Mouse (Mus musculus) adrenal gland, postnatal 10 days (tissue): ENCODE data around the gene Stx8. TPM values are rescaled to one million over a fixed set of nuclear protein-coding genes. Genes with fewer than 3 reads are reported as not detected.

ENCODE experiments used
- DNase-seq: peaks from one replicate; pipeline ENCODE4 v3.0.0; 2021; ENCODE audit warnings: mixed read lengths
- long read RNA-seq, 2 experiments: library from polyadenylated mRNA; stranded (forward); transcript quantifications; one replicate each; pipeline ENCODE4 v2.0.0; 2021
- total RNA-seq, 2 experiments: library from RNA; stranded (reverse); gene quantifications; 2 replicates each; pipeline ENCODE4 v1.2.3; 2021

Gene Stx8
- 10 to 100 TPM; 33.2 to 34.1 TPM for total RNA-seq
- long read RNA-seq, experiment 1, full-length matches to known transcripts = 34 of 41 reads
- long read RNA-seq, experiment 1, partial matches to known transcripts = 3 of 41 reads
- long read RNA-seq, experiment 1, other reads (novel, unspliced or antisense) = 4 of 41 reads
- long read RNA-seq, experiment 2, full-length matches to known transcripts = 26 of 29 reads
- long read RNA-seq, experiment 2, partial matches to known transcripts = 0 of 29 reads
- long read RNA-seq, experiment 2, other reads (novel, unspliced or antisense) = 3 of 29 reads

DNA sequence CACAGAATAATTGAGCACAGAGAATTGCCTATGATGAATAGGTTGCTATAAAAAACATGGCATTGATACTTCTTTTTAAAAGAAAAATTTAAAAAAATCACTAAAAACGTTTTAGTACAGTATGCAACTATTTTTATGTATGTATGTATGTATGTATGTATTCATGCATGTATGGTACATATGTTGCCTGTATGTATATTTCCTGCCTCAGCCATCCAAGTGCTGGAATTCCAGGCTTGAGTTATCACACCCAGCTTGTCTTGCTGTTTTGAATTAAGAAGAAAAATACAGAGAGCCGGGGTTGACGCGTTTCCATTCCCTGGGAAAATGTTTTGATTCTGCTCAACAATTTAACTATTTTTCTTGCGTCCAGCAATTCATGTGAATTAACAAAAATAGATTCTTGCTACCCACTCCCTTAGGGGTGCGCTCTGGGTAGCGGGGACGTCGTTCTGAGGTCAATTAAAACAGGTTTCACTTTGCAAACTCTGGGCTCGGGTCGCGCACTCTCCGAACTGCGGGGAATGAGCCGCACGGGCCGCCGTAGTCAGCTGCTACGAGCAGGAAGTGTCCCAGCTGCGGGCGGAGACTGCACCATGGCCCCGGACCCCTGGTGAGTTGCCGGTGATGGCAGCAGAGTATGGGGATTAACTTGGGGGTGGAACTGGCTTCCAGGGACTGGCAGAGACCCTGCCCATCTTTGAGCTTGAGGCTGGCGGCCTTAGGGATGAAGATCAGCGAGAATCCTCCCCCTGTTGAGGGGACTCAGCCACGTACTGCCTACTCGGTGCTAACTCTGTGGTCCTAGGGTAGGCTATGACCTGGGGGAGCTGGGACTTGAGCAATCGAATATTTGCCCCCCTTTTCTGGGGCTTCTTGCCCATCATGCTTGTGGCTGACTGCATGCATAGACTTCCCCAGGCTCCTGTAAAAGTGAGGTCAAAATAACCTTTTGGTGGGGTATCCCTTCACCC, at the start of gene Stx8:
Stx8 (plus strand) TSS at position 289 of the 974 bp plus-strand sequence.
- DNase-seq = peak; percentile 98

DNA sequence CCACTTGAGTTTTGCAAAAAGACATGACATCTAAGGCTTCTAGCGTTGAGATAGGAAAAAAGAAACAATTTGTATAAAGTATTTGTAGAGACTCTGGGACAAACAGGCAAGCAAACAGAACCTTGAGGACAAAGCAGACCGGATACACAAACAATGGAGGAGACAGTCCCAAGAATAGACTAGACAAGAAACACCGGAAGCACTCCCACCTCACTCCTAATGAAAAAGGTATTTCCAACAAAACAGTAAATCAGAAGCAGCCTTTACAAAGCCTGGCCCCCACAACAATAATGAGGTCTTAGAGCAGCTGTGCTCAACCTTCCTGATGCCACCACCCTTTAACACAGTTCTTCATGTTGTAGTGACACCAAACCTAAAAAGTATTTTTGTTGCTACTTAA, 48.9 kb upstream of the Stx8 start:
- no peak for DNase-seq

DNA sequence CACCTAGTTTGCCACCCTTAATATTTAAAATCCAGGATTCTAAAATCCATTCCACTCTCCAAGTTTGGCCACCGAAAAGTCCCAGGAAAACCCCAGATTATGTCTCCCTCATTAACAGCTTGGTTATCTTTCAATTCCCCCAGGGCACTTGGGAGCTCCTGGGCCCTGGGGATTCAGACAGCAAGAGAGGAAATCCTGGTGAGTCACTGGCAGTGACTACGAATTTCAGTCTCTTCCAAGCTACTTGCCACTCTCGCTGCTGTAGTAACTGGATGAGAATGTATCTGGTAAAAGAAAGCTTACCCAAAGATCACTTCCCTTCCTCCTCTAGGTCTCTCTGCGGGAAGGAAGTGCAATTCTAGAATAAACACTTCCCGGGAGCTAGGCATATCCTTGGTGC, 46.4 kb upstream of the Stx8 start:
- DNase-seq = no peak

GRCm38 (mm10) chr11:67920226-67920960, 45.6 kb upstream of the Stx8 start:
- DNase-seq = no peak

DNA sequence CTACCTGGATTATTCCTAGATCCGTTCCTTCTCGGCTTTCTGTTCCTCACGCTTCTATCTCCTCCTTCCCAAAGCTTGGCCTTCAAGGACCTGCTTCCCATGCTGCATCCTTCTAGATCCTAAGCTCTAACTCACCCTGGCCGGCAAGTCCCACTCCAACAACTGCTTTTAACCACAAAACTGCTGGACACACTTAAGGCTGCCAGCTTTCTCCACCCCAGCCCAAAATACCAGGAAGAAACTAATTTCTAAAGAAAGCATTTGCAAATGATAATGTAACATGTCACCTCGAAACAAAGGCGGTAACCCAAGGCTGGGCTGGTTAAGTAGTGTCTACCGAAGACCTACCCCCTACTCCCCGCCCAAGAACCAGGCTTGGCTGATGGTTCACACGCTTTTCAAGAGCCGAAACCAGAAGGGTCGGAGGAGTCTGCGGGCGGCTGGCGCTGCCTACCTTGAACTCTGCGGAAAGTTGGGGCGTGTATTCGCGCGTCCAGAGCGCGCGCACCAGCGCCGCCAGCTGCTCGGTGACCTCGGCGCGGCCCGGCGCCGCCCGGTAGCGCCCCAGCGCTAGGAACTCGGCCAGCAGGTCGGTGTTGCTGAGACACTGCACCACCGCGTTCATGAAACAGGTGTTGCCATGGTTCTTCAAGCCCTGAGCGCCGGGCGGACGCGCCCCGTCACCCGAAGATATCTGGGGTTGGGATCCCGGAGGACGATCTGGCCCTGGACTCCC, 44.7 kb upstream of the Stx8 start:
- DNase-seq = peak; percentile 59

DNA sequence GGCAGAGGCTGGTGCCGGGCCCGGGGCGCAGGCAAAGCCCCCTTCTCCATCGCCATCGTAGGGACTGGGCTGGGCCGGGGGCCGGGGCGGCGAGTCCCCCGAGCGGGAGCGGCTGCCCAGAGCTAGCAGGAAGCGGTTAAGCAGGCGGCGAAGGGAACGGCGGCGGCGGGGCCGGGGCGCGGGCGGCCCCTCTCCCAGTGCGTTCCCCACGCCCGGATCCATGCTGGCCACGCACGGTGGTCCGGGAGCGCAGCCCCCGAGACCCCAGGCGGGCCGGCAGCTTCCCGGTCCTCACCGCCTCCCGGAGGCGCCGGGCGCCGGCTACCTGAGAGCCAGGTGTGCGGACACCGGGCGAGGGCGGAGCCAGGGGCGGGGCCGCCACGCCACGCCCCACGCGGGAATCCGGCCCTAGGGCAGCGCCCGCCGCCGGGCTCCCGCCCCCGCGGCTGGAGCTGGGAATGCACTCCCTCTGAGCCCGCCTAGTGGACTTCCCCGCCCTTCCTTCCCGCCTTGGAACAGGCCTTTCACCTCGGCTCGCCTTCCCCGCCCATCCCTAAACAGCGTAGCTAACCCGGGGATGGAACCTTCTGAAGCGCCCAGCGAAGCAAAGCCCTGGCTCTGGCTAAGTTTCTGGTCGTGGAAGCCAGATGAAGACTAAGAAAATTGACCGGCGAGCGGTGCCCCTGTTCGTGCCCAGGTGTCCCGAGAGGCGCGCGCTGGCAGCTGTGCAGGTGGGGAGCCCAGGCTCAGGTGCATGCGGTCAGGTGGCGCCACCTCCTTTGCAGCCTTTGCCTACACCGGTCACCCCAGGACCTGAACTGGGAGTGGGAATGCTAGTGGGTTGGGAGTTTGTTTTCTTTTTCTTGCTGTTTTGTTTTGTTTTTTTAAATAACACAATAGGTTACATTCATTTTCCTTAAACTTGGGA, 43.9 kb upstream of the Stx8 start, which contains the start of gene Usp43:
Usp43 (minus strand) TSS at position 327 of the 928 bp plus-strand sequence.
- peak; percentile 65 for DNase-seq

GRCm38 (mm10) chr11:67922755-67923125, 43.3 kb upstream of the Stx8 start:
- peak; percentile 77 for DNase-seq

DNA sequence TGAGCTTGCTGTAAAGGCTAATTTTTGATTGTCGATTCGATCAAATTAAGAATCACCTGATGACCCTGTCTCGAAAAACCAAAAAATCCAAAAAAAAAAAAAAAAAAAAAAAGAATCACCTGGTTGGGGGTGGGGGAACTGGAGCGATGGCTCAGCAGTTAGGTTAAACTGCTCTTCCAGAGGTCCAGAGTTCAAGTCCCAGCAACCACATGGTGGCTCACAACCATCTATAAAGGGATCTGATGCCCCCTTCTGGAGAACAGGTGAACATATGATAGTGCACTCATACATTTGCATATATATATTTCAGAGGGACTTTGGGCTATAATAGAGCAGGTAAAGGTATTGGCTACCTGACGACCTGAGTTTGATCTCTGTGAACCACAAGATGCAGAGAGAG, 42.3 kb upstream of the Stx8 start:
- DNase-seq = no peak

DNA sequence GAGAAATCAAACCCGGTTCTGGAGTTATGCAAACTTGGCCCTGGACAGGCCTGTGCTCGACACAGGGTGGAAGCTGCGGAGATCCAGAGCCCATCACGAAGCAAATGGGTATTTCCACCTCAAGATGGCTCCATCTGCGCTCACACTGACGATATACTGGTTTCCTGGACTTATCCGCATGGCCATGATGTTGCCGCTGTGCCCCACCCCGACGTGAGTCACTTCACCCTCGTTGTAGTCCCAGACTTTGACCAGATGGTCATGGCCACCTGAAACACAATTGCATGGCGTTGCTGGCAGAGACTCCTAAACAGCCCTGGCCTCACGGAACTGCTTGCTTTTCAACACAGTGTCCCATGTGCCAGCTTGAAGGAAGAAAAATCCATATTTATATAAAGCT, 41.0 kb upstream of the Stx8 start:
- no peak for DNase-seq

GRCm38 (mm10) chr11:67926348-67927055, 39.5 kb upstream of the Stx8 start:
- DNase-seq = no peak

GRCm38 (mm10) chr11:67932156-67932555, 33.8 kb upstream of the Stx8 start:
- no peak for DNase-seq

- DNase-seq = no peak
Observed at GRCm38 (mm10) chr11:67948229-67948628, 17.8 kb upstream of the Stx8 start.

- no peak for DNase-seq
Observed at GRCm38 (mm10) chr11:67949475-67949874, 16.5 kb upstream of the Stx8 start.

DNA sequence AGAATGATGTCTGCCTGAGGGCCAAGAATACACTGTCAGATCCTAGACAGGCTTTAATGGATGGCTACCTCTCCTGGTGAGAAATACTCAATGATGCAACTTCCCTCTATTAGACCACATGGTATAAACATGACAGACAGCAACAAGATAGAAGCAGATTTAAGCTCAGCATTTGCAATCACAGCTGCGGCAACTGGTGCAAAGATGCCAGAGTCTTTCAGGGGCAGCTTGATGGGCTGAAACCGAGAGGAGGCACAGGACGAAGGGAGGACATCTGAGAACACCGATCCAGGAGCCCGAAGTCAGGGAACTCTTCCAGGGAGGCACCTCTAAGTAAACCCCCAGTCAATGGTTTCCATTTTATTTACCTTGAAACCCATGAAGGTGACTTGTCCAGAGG, 12.4 kb upstream of the Stx8 start:
- DNase-seq = no peak

- DNase-seq = no peak
Observed at GRCm38 (mm10) chr11:67954413-67954812, 11.6 kb upstream of the Stx8 start.

- DNase-seq = no peak
Observed at GRCm38 (mm10) chr11:67964110-67964509, 1.9 kb upstream of the Stx8 start.

DNA sequence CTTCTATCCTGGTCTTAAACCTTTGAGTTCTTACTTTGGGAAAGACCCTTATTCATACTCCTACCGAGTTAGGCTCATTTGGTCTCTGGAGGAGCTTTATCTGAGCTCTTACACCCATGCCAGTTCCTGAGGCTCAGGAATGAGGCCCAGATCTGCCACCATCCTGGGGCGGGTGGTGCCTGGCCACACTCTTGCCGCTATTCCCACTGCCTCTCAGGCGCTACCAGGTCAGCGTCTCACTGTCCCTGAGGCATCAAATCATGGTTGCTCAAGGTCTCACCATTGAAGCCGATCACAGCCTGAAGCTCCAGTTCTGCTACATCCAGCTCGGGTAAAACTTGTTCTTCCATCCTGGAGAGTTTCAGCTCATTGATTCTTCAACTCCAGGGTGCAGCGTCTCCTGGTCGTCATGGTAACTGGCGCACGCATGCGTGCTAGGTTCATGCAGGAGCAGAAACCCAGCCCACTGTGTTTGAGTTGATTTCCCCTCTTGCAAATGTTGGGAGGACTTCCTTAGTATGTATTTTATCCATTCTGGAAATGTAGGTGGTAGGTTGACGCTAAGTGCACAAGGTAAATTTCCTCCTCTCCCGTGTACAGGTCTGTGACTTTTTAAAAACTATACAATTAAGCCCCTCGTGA, 630 bp upstream of the Stx8 start, which contains the start of gene Cfap52:
Cfap52 (minus strand) TSS at position 410 of the 642 bp plus-strand sequence.
- DNase-seq = peak; percentile 91

GRCm38 (mm10) chr11:67967831-67968230, 1.8 kb downstream of the Stx8 start:
- no peak for DNase-seq

DNA sequence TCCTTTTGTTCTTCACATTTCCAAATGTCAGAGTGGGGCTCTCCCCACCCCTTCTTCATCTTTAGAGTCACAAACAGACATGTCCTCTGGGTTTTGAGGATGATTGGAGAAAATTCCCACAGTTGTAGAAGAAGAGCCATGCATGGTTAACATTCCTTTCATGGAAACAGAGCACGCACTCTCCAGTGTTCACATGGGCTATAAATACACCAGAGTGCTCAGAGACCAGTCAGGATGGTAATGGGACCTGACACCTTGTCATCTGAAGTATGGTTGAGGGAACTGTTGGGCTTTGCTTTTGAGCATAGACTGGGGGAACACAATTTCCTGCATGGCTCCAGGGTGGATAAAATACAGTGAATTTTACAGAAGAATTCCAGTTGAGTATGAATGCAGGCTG, 6.6 kb downstream of the Stx8 start:
- DNase-seq = no peak
